Mouse (Mus musculus): ENCODE data around the gene Ankrd22. TPM values are rescaled to one million over a fixed set of nuclear protein-coding genes. Genes with fewer than 3 reads are reported as not detected.

Gene Ankrd22
- polyA plus RNA-seq, 1 experiment = not detected

- no peaks in the 10 kb centered on the region for H3K9me3 ChIP-seq
- H3K4me3 ChIP-seq (replicated peaks) = no peak overlapping the region
- H3K4me1 ChIP-seq = peaks cover 22% of the 10 kb centered on the region
- H3K36me3 ChIP-seq (replicated peaks; ENCODE audit: low read length) = no peaks in the 10 kb centered on the region
- no peaks in the 10 kb centered on the region for H3K27me3 ChIP-seq (replicated peaks)
- TF ChIP-seq GATA1 (IDR thresholded peaks at IDR 0.05; ENCODE audit: borderline replicate concordance, low read length) = no peak
- no peak for TF ChIP-seq FLI1 (IDR thresholded peaks at IDR 0.05; ENCODE audit: low read length)
These were observed 33.6 kb upstream of the Ankrd22 start for GRCm38 (mm10) chr19:34199488-34199887.

GRCm38 (mm10) chr19:34198901-34199300 lies 33.0 kb upstream of the Ankrd22 start:
- Histone ChIP-seq H3K4me3 (replicated peaks) (no peak overlapping the region), H3K4me1 (peaks cover 28% of the 10 kb centered on the region), H3K9me3 (no peaks in the 10 kb centered on the region), H3K27me3 (replicated peaks) (no peaks in the 10 kb centered on the region), H3K36me3 (replicated peaks; ENCODE audit: low read length) (no peaks in the 10 kb centered on the region)
- TF ChIP-seq FLI1 (IDR thresholded peaks at IDR 0.05; ENCODE audit: low read length) (no peak), GATA1 (IDR thresholded peaks at IDR 0.05; ENCODE audit: borderline replicate concordance, low read length) (no peak)

GRCm38 (mm10) chr19:34198066-34198465 lies 32.2 kb upstream of the Ankrd22 start:
- TF ChIP-seq FLI1 (IDR thresholded peaks at IDR 0.05; ENCODE audit: low read length) = no peak
- TF ChIP-seq GATA1 (IDR thresholded peaks at IDR 0.05; ENCODE audit: borderline replicate concordance, low read length) = no peak
- Histone ChIP-seq H3K4me1 (peaks cover 33% of the 10 kb centered on the region), H3K9me3 (no peaks in the 10 kb centered on the region), H3K4me3 (replicated peaks) (no peak overlapping the region), H3K27me3 (replicated peaks) (no peaks in the 10 kb centered on the region), H3K36me3 (replicated peaks; ENCODE audit: low read length) (no peaks in the 10 kb centered on the region)

GRCm38 (mm10) chr19:34195031-34195430 lies 29.2 kb upstream of the Ankrd22 start:
- H3K27me3 ChIP-seq (replicated peaks) = peaks cover 17% of the 10 kb centered on the region
- no peaks in the 10 kb centered on the region for H3K36me3 ChIP-seq (replicated peaks; ENCODE audit: low read length)
- H3K4me1 ChIP-seq = peaks cover 46% of the 10 kb centered on the region
- no peaks in the 10 kb centered on the region for H3K9me3 ChIP-seq
- no peak overlapping the region for H3K4me3 ChIP-seq (replicated peaks)
- TF ChIP-seq GATA1 (IDR thresholded peaks at IDR 0.05; ENCODE audit: borderline replicate concordance, low read length) (no peak), FLI1 (IDR thresholded peaks at IDR 0.05; ENCODE audit: low read length) (no peak)

GRCm38 (mm10) chr19:34194132-34194745 lies 28.4 kb upstream of the Ankrd22 start:
- Histone ChIP-seq H3K4me3 (replicated peaks) (peak overlapping the region; percentile 97), H3K9me3 (no peaks in the 10 kb centered on the region), H3K4me1 (peaks cover 42% of the 10 kb centered on the region), H3K36me3 (replicated peaks; ENCODE audit: low read length) (no peaks in the 10 kb centered on the region), H3K27me3 (replicated peaks) (peaks cover 19% of the 10 kb centered on the region)
- TF ChIP-seq GATA1 (IDR thresholded peaks at IDR 0.05; ENCODE audit: borderline replicate concordance, low read length) = no peak
- no peak for TF ChIP-seq FLI1 (IDR thresholded peaks at IDR 0.05; ENCODE audit: low read length)

GRCm38 (mm10) chr19:34193683-34194082 lies 27.8 kb upstream of the Ankrd22 start:
- TF ChIP-seq GATA1 (IDR thresholded peaks at IDR 0.05; ENCODE audit: borderline replicate concordance, low read length) = no peak
- no peak for TF ChIP-seq FLI1 (IDR thresholded peaks at IDR 0.05; ENCODE audit: low read length)
- peaks cover 42% of the 10 kb centered on the region for H3K4me1 ChIP-seq
- no peaks in the 10 kb centered on the region for H3K9me3 ChIP-seq
- peak overlapping the region; percentile 97 for H3K4me3 ChIP-seq (replicated peaks)
- peaks cover 19% of the 10 kb centered on the region for H3K27me3 ChIP-seq (replicated peaks)
- H3K36me3 ChIP-seq (replicated peaks; ENCODE audit: low read length) = no peaks in the 10 kb centered on the region

GRCm38 (mm10) chr19:34193149-34193548 lies 27.3 kb upstream of the Ankrd22 start:
- no peaks in the 10 kb centered on the region for H3K36me3 ChIP-seq (replicated peaks; ENCODE audit: low read length)
- no peak for TF ChIP-seq GATA1 (IDR thresholded peaks at IDR 0.05; ENCODE audit: borderline replicate concordance, low read length)
- TF ChIP-seq FLI1 (IDR thresholded peaks at IDR 0.05; ENCODE audit: low read length) = no peak
- H3K27me3 ChIP-seq (replicated peaks) = peaks cover 19% of the 10 kb centered on the region
- peaks cover 41% of the 10 kb centered on the region for H3K4me1 ChIP-seq
- H3K4me3 ChIP-seq (replicated peaks) = peak overlapping the region; percentile 97
- no peaks in the 10 kb centered on the region for H3K9me3 ChIP-seq

GRCm38 (mm10) chr19:34192008-34192963 lies 26.4 kb upstream of the Ankrd22 start, which contains the start of gene Stambpl1:
Stambpl1 (plus strand) TSS chr19:34192229.
- Histone ChIP-seq H3K36me3 (replicated peaks; ENCODE audit: low read length) (no peaks in the 10 kb centered on the region), H3K4me3 (replicated peaks) (peak within 1 kb of the TSS; percentile 97), H3K4me1 (peaks cover 33% of the 10 kb centered on the region), H3K27me3 (replicated peaks) (peaks cover 23% of the 10 kb centered on the region), H3K9me3 (no peaks in the 10 kb centered on the region)
- no peak for TF ChIP-seq FLI1 (IDR thresholded peaks at IDR 0.05; ENCODE audit: low read length)
- TF ChIP-seq GATA1 (IDR thresholded peaks at IDR 0.05; ENCODE audit: borderline replicate concordance, low read length) = no peak

- Histone ChIP-seq H3K4me3 (replicated peaks) (peak overlapping the region; percentile 97), H3K36me3 (replicated peaks; ENCODE audit: low read length) (no peaks in the 10 kb centered on the region), H3K4me1 (peaks cover 31% of the 10 kb centered on the region), H3K9me3 (no peaks in the 10 kb centered on the region), H3K27me3 (replicated peaks) (peaks cover 23% of the 10 kb centered on the region)
- TF ChIP-seq GATA1 (IDR thresholded peaks at IDR 0.05; ENCODE audit: borderline replicate concordance, low read length) (no peak), FLI1 (IDR thresholded peaks at IDR 0.05; ENCODE audit: low read length) (no peak)
These were observed 25.8 kb upstream of the Ankrd22 start for GRCm38 (mm10) chr19:34191645-34192007.

GRCm38 (mm10) chr19:34186845-34187244 lies 21.0 kb upstream of the Ankrd22 start:
- H3K4me3 ChIP-seq (replicated peaks) = no peak overlapping the region
- peaks cover 3% of the 10 kb centered on the region for H3K4me1 ChIP-seq
- peaks cover 17% of the 10 kb centered on the region for H3K27me3 ChIP-seq (replicated peaks)
- H3K9me3 ChIP-seq = no peaks in the 10 kb centered on the region
- TF ChIP-seq FLI1 (IDR thresholded peaks at IDR 0.05; ENCODE audit: low read length) = no peak
- no peak for TF ChIP-seq GATA1 (IDR thresholded peaks at IDR 0.05; ENCODE audit: borderline replicate concordance, low read length)
- no peaks in the 10 kb centered on the region for H3K36me3 ChIP-seq (replicated peaks; ENCODE audit: low read length)

Data from megakaryocyte, embryonic 14.5 days (primary cell).